Mouse (Mus musculus): ENCODE data around the gene Glis3.

GRCm38 (mm10) chr19:28436457-28437148 is 243.3 kb downstream of the Glis3 start:
- no peak for TF ChIP-seq CHD2 (IDR thresholded peaks at IDR 0.05; ENCODE audit: low read length)
- no peak for TF ChIP-seq CTCF (IDR thresholded peaks at IDR 0.05 in 2 of 3, conservative IDR thresholded peaks at IDR 0.05 in 1 of 3; ENCODE audit: control insufficient read depth in 1 of 3, insufficient read depth in 1 of 3, low read depth in 2 of 3, low read length in 3 of 3, poor library complexity in 1 of 3, severe bottlenecking in 1 of 3)

All from MEL (cell line).